In genomic region chr3:90514691-90515090, GRCm38 (mm10) we compare ENCODE assay signal across 8 mouse cellular contexts. TPM values are rescaled to one million over a fixed set of nuclear protein-coding genes. Genes with fewer than 3 reads are reported as not detected.
DNase-seq lines count a peak whose midpoint lies in the region; ATAC-seq lines count a peak whose summit lies in the region.

No protein-coding gene starts in this region.

- H3K4me2 ChIP-seq in liver, embryonic 15.5 days = peak overlapping the region; percentile 98

- H3K27ac ChIP-seq in liver, embryonic 15.5 days (replicated peaks) = 0 out of 2 replicates have a peak overlapping the region, but pooled peaks have one; percentile 53

- WGBS in liver, embryonic 15.5 days (ENCODE audit: insufficient replicate concordance) = 0% methylated on average over 10 of the region's 10 CpGs

- H3K27me3 ChIP-seq in liver, embryonic 15.5 days = peaks cover 15% of the 10 kb centered on the region

- peak overlapping the region; percentile 62 for H3K4me3 ChIP-seq in liver, embryonic 15.5 days (replicated peaks)

- H3K9ac ChIP-seq in liver, embryonic 15.5 days = peak overlapping the region; percentile 62

- H3K9me3 ChIP-seq in liver, embryonic 15.5 days (replicated peaks) = no peaks in the 10 kb centered on the region

- H3K4me1 ChIP-seq in liver, embryonic 15.5 days (replicated peaks) = peaks cover 30% of the 10 kb centered on the region

- DNase-seq in layer of hippocampus, adult 9-11 months = peak; percentile 52
- DNase-seq in layer of hippocampus, adult 8-10 months (ENCODE audit: low spot score in 2 of 2) = no peak
- peak; percentile 59 for DNase-seq in c-Kit-positive CD71-positive TER-119-positive erythroid progenitor cells, embryonic 14.5 days (ENCODE audit: low spot score)
- DNase-seq in gastrocnemius, postnatal 25 days = peak; percentile 65
- DNase-seq in neural tube, embryonic 10.5 days (ENCODE audit: extremely low spot score, low spot score) = peak; percentile 66
- peak; percentile 68 for DNase-seq in thymus, postnatal 25 days

- ATAC-seq in inflammation-experienced regulatory T-cells, adult 6 months = peak; percentile 89
- peak; percentile 85 for ATAC-seq in liver, embryonic 15.5 days (ENCODE audit: insufficient read depth)

- 0 out of 2 replicates have a peak, but pooled peaks cover 4% of the 10 kb centered on the region for H3K36me3 ChIP-seq in liver, embryonic 15.5 days (replicated peaks)

RNA-seq across cellular contexts. Expression of gene S100a13, which starts 0.5 kb away (rescaled TPM):
- 10 to 100 TPM; 16.9 to 33.3 (median 24.9) TPM for total RNA-seq in layer of hippocampus, adult 8-10 months (2022)
- total RNA-seq in gastrocnemius, postnatal 25 days (2021) = 10 to 100 TPM in 1 of 2 experiments, 1 to 10 TPM in 1; 9.5 to 16.8 TPM
- polyA plus RNA-seq in inflammation-experienced regulatory T-cells, adult 6 months (2017; shearing (Covaris generic)) = 100 to 1,000 TPM; 188 to 341 (median 192) TPM
- 16.1 and 18.9 TPM in 2 replicates for polyA plus RNA-seq in liver, embryonic 15.5 days (2015; fragmentation: Nextera tagmentation; extraction: Ambion mirVana)

RNA-seq across cellular contexts. Expression of gene S100a1, which starts 0.5 kb away (rescaled TPM):
- 100 to 1,000 TPM in 2 of 4 experiments, 10 to 100 TPM in 2; 87.1 to 154 (median 123) TPM for total RNA-seq in layer of hippocampus, adult 8-10 months (2022)
- 100 to 1,000 TPM; 112 to 150 TPM for total RNA-seq in gastrocnemius, postnatal 25 days (2021)
- polyA plus RNA-seq in inflammation-experienced regulatory T-cells, adult 6 months (2017; shearing (Covaris generic)) = 1 to 10 TPM; 2.6 to 7.6 (median 5.1) TPM
- 24.3 and 24.4 TPM in 2 replicates for polyA plus RNA-seq in liver, embryonic 15.5 days (2015; fragmentation: Nextera tagmentation; extraction: Ambion mirVana)

RNA-seq across cellular contexts. Expression of gene Chtop, which starts 5.4 kb away (rescaled TPM):
- total RNA-seq in layer of hippocampus, adult 8-10 months (2022) = 100 to 1,000 TPM; 146 to 155 (median 153) TPM
- 10 to 100 TPM; 86.0 to 86.1 TPM for total RNA-seq in gastrocnemius, postnatal 25 days (2021)
- polyA plus RNA-seq in inflammation-experienced regulatory T-cells, adult 6 months (2017; shearing (Covaris generic)) = 10 to 100 TPM; 49.4 to 62.9 (median 62.1) TPM
- polyA plus RNA-seq in liver, embryonic 15.5 days (2015; fragmentation: Nextera tagmentation; extraction: Ambion mirVana) = 49.8 and 51.6 TPM in 2 replicates

RNA-seq across cellular contexts. Expression of gene S100a14, which starts 12.0 kb away (rescaled TPM):
- 1 to 10 TPM in 1 of 4 experiments, under 1 TPM in 1, not detected in 2; 0.49 to 1.3 TPM for total RNA-seq in layer of hippocampus, adult 8-10 months (2022)
- total RNA-seq in gastrocnemius, postnatal 25 days (2021) = under 1 TPM; 0.29 to 0.67 TPM
- under 1 TPM in 1 of 3 experiments, not detected in 2; 0.40 TPM for polyA plus RNA-seq in inflammation-experienced regulatory T-cells, adult 6 months (2017; shearing (Covaris generic))
- not detected in 2 replicates for polyA plus RNA-seq in liver, embryonic 15.5 days (2015; fragmentation: Nextera tagmentation; extraction: Ambion mirVana)

RNA-seq across cellular contexts. Expression of gene S100a16, which starts 22.4 kb away (rescaled TPM):
- 100 to 1,000 TPM in 2 of 4 experiments, 10 to 100 TPM in 2; 69.8 to 134 (median 102) TPM for total RNA-seq in layer of hippocampus, adult 8-10 months (2022)
- 10 to 100 TPM; 62.7 to 69.8 TPM for total RNA-seq in gastrocnemius, postnatal 25 days (2021)
- not detected for polyA plus RNA-seq in inflammation-experienced regulatory T-cells, adult 6 months (2017; shearing (Covaris generic))
- polyA plus RNA-seq in liver, embryonic 15.5 days (2015; fragmentation: Nextera tagmentation; extraction: Ambion mirVana) = 32.3 and 34.4 TPM in 2 replicates

Comparison
In these comparisons a context has a peak if more than half of its experiments do, and no peak if none do; other contexts are left out.
1. DNase-seq: peak in layer of hippocampus, adult 9-11 months (single experiment), c-Kit-positive CD71-positive TER-119-positive erythroid progenitor cells, embryonic 14.5 days (single experiment), gastrocnemius, postnatal 25 days (single experiment), neural tube, embryonic 10.5 days (single experiment) and thymus, postnatal 25 days (single experiment); none in layer of hippocampus, adult 8-10 months (0 of 2).